Mouse (Mus musculus) layer of hippocampus, adult 9-10 months (tissue): ENCODE measurements around the gene Habp4.

Experiments
- DNase-seq: peaks from one replicate; pipeline ENCODE4 v3.0.0; 2022; ENCODE audit warnings: low spot score

Habp4 gene

DNA sequence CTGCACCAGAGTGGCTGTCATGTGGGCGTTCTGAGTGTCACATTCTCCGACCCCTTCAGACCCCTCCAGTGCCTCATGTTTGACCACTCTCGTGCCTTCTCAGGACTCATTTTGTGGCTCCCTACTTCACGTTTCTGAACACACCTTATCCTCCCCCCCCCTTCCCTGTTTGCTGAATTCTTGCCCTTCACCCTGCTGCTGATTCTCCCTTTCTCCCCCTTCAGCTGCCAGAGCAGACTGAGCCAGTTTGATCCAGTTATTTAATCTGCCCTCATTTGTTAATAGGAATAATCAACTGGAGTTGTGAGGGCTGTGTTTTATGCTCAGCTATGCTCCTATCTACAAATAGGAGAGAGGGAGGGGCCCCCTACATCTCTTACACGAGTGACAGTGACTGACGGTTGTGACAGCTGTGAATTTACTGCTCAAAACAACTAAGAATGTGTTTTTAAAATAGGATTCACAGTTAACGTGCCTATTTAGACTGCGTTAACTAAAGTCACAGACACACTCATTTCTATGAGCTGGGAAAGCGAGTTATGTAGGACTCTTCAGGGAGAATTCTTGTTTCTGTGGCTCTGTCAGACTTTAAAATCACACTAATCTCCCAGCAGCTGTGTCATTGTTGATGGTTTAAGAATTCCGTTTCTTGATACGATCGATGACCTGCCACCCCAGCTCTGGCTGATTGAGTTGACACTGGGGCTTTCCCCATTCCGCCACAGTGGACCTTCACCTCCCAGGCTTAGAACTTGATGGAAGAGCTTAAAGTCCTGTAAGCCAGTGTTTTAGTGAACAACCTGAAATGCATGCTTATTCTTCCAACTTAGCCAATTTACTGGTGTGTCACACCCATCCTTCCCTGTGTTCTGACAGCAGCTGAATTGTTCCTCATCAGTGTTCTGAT lies 17.4 kb downstream of the Habp4 start:
- DNase-seq, result no peak

DNA sequence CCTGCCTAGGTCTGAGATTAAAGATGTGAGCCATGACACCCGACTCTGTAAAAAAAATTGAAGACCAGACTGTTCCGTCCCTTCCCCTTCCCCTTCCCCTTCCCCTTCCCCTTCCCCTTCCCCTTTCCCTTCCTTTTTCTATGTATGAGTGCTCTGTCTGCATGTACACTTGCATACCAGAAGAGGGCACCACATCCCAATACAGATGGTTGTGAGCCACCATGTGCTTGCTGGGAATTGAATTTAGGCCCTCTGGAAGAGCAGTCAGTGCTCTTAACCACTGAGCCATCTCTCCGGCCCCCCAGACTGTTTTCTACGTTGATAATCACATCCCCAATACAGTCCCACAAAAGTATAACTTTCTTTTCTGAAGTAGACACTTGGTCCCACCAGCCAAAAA lies 18.7 kb downstream of the Habp4 start:
- no peak for DNase-seq

DNA sequence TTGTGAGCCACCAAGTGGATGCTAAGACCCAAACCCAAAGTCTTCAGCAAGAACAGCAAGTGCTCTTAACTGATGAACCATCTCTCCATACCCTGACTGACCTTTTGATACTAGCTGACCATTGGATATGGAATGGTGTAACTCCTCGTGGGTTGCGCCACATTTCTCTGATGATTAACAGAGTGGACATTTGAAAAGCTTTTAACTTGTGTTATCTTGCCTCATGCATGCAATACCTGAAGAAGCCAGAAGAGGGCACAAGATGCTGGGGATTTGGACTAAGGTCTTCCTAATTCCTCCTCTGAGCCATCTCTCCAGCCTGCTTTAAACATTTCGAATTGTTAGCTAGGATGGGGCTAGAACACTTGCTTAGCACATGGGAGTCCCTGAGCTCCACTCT lies 19.3 kb downstream of the Habp4 start:
- no peak for DNase-seq

DNA sequence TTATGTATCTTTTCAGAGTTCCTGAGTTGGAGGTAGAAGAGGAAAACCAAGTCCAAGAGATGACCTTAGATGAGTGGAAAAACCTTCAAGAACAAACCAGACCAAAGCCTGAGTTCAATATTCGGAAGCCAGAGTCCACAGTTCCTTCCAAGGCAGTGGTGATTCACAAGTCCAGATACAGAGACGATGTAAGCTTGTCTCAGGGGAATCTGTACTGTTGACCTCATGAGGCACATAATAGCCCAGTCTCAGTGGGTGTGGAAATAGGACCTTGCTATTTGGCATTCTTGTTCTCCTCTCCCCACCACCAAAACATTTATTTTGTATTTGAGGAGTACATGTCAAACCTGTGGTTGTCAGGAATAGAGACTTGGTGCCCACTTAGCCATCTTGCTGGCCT lies 20.5 kb downstream of the Habp4 start:
- no peak for DNase-seq

DNA sequence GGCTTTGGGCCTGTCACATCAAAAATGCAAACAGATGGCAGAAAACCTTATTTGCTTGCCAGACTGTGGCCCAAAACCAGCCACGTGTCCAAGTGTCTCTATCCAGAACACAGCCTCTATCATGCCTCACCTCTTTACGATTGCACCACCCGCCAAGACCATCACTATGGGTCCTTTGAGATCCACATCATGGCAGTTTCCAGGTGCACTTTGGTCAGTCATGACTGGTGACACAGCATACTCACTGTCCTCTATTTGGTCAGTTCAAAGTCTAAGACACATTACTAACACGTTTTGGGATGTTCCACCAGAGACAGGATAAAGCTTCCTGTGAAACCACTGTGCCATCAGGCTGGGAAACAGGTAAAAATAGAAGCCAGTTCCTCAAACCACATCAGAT lies 22.0 kb downstream of the Habp4 start:
- no peak for DNase-seq

DNA sequence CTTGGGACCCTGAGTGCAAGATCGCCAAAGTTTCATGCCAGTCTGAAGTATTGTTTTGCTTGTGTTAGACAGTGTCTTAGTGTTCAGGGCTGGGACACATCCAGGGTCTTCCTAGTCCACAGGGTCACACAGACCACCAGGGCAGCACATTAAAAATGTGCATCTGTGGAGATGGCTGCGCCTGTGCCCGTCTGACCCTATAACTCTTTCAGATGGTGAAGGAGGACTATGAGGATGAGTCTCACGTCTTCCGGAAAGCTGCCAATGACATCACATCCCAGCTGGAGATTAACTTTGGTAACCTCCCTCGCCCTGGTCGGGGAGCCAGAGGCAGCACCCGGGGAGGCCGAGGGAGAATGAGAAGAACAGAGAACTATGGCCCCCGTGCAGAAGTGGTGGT lies 22.7 kb downstream of the Habp4 start:
- DNase-seq, result no peak

DNA sequence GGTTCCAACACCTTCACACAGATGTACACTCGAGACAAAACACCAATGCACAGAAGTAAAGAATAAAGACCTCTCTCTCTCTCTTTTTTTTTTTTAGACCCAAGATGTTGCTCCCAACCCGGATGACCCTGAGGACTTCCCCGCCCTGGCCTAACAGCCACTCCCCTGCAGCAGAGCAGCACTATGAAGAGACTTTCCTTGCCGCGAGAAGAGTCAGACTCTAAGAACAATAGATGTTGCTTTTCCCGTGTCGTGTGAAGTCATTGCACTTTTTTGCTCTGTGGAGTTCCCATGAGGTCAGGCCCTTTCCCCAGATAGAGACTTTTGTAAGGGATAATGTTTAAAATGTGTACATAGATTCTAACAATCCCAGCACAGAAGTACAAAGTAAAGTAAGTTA lies 23.6 kb downstream of the Habp4 start:
- no peak for DNase-seq

DNA sequence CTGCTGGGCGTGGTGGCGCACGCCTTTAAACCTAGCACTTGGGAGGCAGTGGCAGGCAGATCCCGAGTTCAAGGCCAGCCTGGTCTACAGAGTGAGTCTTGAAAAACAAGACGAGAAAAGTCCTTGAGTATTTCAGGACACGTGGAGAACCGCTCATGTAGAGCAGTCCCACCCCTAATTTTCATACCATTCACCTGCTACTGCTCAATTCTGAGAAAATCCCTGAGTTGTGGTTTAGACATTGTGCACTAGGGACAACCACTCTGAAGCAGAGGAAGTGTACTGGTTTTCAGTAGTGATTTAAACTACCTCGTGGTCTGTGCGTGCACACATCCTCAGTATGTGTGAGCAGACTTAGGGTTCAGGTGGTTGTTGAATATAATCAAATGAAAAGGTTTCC lies 24.0 kb downstream of the Habp4 start:
- no peak for DNase-seq

DNA sequence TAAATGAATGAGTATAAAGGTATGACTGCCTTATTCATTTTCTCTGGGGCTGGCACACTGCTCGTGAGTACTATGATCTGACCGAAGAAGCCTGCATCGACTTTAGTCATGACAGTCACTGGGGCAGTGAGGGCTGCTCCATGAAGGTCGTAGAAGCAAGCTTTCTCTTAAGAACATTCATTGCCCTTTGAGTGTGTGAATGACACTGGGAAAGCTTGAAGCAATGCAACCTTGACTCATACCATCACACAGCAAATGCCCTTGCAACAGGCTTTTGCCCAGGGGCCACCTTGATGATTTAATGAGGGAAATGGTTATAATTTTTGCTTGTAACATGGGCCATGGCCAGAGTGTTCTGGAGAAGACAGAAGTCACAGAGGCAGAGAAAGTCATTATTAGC lies 24.9 kb downstream of the Habp4 start:
- DNase-seq, result no peak

DNA sequence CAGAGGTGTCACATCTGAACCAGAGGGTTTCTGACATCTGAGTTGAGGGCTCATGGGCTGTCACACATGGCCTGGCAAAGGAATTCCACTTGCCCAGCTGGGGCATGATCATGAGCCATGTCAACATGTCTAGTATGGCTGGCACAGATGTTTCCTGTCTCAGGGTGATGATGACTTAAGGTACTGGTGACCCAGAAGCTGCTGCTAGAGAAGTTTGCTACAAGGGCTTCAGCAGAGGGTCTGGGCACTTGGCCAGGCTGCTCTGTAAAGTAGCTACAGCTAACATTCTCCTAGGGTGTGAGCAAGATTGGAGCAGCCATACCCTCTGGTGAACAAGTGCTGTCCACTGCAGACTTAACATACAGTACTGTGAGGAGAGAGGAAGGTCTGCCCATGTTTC lies 25.4 kb downstream of the Habp4 start:
- no peak for DNase-seq

DNA sequence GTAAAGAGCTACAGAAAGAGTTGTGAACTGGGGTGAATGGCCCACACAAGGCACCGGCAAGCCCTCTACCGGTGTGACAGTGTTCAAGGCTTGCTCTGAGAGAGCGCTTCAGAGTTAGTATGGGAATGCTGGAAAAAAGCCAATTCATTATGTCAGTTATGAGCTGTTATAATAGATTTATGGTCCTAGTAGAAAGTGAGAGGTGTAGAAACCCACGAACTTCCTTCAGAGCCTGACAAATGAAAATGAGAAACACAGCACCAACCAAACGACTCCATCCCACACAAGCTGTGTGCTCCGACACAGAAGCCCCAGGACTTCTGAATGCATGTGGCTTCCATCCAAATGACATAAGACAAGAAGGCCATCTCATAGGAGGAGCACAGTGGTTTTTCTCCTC lies 36.3 kb downstream of the Habp4 start:
- no peak for DNase-seq

DNA sequence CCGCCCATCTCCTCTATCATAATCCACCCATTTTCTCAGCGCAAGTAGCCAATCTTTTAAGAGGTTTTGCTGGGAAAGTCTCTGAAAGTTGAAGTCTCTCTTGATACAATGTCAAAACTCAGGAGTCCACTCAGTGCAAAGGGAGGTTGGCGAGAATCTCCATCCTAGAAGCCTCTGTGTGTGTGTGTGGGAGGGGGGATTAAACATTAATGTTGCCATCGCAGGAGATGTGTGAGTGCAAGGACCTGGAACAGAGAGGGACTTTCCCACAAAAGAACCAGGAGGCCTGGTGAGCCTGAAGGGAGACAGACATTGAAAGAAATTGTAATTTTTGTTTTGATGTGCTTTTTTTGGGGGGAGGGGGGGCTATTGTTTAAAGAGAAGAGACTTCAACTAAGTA lies 36.7 kb downstream of the Habp4 start:
- DNase-seq, result no peak

DNA sequence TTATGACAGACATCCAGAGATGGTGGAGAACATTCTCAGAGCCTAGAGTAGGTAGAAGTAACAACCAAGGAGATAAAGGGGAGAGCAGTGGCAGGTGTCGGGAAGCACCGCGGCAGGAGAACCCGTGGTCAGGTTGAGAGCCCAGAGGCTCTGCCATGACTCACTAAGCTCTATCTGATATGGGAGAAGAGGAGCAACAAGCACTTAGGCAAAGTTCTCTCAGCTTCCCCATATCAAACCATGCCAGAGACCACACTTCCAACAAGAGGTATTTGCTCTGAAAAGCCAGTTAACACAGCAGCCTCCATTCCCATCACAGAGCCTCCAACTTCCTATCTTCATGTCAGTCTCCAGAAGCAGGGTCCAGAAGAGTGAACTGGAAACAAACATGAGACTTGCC lies 39.3 kb downstream of the Habp4 start:
- no peak for DNase-seq

DNA sequence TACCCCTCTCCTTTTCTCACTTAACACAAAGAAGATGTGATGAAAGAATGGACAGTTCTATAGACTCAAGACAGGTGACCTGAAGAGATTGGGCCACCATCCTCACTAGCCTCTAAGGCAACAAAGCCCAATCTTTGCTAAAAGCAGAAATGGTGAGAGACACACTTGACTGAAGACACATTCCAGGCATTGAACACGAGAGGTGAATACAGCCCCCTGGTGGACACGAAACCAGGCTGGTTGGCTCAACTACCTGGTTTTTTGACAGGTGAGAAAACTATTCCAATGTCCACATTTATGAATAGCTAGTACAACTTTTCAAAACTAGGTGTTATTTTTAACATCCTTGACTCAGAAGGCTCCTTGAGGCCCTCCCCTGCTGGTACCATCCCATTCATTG lies 43.1 kb downstream of the Habp4 start:
- DNase-seq, result no peak

DNA sequence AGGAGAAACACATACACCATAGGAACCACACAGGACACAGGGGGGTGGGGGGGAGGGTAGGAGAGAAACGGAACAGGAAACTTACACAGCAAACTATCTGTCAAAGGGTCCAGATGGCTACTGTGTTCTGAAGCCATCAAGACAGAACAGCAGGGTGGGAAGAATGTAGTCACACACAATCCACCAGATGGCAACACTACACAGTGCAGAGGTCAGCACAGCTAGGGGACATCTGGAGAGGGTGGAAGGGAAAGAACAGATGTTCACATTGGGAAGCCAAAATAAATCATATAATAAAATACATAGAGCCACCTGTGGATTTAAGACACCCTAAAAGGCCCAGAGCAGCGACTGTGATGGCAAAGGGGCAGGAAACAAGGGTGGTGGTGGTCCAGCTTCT lies 43.6 kb downstream of the Habp4 start:
- DNase-seq, result no peak

DNA sequence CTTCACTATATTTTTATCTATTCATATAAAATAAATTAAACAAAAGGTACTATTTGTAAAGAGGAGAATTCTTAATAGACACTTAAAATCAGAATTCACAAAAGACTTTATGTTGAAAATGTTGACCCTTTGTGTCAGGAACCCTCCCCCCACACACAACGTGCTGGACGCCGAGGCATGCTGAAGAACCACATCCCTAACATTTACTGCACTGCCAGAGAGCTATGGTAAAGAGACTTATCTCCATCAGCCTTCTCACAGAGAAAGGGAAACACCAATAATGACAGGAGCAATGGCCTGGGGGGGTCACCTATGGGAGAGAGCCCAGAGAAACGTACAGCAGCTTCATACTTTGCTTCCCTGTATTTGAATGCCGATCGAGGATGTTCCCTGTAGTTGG lies 46.5 kb downstream of the Habp4 start:
- DNase-seq, result no peak

DNA sequence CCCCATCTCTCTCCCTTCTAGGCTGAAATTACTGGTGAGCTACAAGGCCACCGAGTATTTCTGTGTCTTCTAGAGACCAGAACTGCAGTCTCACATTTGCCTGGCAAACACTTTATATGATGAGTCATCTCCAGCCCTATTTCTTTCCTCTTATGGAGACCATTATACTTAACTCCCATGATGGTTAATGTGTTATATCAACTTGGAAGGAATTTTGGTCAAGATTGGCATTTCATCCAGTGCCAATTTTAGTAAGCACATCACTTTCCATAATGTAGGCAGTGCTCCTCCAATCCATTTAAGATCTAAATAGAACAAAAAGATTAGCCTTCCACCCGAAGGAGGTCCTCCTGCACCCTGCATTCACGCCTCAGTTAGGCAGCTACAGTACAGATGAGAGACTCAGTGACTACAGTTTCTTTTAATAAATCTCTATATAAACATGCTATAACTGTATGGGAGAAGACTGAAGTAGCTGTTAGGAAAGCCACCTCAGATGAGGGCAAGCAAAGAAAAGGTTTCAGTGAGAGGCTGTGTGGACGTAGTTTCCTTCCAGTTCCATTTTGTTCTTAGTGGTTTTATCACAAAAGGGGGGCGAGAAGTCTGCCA lies 50.5 kb downstream of the Habp4 start:
- no peak for DNase-seq

DNA sequence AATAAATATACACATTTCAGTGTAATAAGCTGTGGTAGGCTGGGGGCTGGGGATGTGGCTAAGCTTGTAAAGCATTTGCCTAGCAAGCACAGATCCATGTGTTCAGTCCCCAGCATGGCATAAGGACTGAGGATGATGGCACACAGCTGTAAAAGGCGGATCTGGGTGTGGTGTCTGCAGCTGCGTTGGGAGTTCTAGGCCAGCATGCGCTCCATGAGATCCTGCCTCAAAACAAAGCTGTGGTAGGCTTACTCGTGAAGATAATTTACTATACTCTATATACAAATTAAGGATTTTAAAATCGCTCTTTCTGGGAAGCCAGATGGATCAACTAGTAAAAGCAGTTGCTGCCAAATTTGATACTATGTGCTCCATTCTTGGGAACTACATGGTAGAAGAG lies 53.3 kb downstream of the Habp4 start:
- no peak for DNase-seq

DNA sequence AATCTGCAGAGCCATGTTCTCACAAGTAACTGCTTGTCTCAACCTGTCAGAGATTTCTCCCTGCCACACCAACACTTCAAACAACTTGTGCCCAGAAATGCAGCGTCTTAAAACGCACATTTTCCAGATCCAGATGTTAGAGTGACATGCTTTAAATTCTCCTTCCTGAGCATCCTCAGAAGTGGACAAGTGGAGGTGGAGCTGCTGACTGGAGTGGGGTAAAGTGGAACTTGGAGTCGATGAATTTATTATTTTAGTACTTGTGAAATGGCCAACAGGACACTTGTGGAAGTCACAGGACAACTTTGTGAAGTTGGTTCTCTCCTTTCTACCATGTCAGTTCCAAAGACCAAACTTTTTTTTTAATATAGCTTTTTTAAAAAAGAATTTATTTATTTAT lies 64.1 kb downstream of the Habp4 start:
- no peak for DNase-seq

DNA sequence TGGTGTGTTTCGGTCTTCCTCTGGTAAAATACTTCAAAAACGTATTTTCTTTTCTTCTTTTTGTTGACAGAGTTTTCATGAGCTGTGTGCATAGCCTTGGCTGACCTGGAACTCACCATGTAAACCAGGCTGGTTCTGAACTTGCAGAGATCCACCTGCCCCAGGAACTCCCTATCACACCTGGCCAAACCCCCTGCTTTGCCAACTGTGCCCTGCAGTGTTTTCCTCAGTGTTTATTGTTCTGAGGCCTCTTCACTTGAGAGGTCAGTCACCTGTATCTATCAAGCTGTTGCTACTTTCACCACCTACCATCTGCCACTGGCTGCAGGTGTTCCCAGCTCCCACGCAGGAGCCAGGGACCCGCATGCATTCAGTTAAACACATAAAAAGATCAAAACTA lies 65.1 kb downstream of the Habp4 start:
- DNase-seq, result no peak

DNA sequence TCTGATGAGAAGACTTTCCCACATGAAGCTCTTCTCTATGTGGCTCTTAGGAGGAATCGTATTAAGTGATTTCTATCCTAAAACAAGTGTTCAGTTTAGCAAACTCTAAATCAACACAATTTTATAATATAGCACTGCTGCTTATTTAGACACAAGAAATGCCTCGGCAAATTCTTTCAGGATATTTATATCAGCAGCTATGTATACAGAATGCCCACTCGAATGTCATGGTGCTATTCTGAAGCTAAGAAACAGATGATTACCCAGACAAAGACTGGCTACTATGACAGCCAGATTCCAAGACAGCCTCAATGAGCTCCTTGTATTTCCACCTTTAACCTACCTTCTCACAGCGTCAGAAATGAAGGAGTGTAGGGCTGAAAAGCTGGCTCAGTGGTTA lies 71.5 kb downstream of the Habp4 start:
- no peak for DNase-seq

DNA sequence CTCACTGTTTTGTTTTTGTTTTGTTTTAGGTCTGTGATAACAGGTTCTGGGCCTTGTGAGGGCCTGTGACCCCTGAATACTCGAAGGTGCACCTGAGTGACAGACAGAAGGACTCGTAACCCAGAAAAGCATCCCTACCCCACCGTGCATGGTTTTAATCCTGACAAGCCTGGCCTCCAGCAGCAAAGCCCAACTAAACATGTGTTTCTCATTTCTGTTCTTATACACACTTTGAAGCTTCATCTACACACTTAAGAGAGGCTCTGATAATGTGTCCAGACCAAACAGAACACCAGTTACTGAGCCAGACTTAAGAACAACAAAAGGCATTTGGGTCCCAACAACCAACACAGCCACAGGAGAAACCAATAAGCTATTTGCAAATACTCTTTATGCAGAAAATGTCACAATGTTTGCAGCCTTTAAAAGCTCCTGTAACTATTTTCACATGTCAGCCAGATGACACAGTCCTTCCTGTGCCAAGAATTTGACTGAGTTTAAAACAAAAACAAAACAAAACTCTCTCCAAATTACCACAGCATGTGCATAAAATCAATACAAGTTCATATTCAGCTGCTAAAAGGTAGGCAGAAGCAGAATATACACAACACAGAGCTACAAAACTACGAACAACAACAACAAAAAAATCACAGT lies 73.6 kb downstream of the Habp4 start:
- DNase-seq, result peak; percentile 10

DNA sequence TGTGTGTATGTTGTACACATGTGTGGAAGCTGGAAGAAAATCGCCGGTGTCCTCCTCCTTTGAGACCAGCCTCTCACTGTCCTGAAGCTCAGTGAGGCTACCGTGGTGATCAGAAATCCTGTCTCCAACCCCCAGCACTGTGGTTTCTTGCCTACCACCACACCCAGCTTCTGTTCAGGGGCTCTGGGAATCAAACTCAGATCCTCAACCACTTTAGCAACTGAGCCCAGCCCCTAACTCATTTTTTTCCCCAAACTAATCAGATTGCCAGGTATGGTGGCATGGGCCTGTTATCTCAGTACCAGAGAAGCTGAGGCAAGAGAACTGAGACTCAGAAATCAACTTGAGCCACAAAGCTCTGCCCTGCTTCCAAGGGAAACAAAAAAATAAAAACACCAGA lies 74.2 kb downstream of the Habp4 start:
- no peak for DNase-seq
